Mouse (Mus musculus) megakaryocyte progenitor cell, adult 5-6 weeks (primary cell): ENCODE measurements around the gene Cachd1. TPM values are rescaled to one million over a fixed set of nuclear protein-coding genes. Genes with fewer than 3 reads are reported as not detected.
A peak's percentile ranks its signal among the peaks of the same experiment; 100 is the strongest.

Experiments
- ATAC-seq: replicated peaks from 2 replicates; pipeline ENCODE4 v1.8.0; 2016; ENCODE audit warnings: mild to moderate bottlenecking, moderate TSS enrichment, inconsistent platforms; ENCODE audit not compliant: poor library complexity
- total RNA-seq, 2 experiments: library from RNA; stranded (forward) in 1 of 2; stranded (reverse) in 1 of 2; fragments of 157-497, 149-512 nt in 1 of 2; fragments of 200-1000 nt in 1 of 2; gene quantifications; 2 replicates each; pipeline versions ENCODE4 v1.2.3 to v1.2.4; 2015 to 2017

Cachd1 gene
- total RNA-seq (2015) (1.1 and 4.2 TPM in 2 replicates), total RNA-seq (2017) (0.08 and 6.4 TPM in 2 replicates)

DNA sequence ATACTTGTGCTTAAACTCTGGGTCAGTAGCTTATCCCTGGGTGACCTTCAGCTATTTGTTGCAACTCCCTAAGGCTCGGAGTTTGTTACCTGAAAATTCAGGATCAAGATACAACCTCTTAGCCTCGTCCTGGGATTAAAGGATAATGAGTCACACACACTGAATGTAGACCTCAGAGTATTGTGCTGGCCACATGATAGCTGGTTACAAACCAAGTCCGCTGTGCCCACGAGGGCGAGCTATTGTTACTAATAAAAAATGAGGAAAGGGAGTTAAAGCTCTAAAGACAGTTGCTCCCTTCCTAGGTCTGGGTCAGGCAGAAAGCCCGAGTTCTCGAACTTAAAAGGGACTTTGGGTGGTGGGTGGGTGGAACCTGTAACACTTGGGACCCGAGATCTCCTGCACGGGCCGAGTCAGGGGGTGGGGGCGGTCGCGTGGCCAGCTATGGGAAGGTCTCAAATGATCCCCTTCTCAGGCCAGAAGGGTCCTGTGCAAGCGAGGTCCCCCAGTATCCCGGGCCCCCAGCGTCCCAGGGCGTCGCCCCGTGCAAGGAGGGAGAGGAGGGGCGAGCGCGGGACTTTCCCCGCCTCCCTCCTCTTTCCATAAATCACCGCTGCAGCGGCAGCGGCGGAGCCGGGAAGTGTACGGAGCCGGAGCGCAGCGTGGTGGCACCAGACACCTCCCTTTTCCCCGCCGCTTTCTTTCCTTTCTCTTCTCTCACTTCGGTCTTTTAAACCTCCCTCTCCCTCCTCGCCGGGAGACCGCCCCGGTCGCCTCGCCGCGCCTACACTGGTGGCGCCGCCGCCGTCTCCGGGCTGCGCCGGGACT, at the start of gene Cachd1:
Cachd1 (plus strand) TSS at position 633 of the 828 bp plus-strand sequence.
- peak; percentile 34; the same call in 1 of the 2 replicates for ATAC-seq

DNA sequence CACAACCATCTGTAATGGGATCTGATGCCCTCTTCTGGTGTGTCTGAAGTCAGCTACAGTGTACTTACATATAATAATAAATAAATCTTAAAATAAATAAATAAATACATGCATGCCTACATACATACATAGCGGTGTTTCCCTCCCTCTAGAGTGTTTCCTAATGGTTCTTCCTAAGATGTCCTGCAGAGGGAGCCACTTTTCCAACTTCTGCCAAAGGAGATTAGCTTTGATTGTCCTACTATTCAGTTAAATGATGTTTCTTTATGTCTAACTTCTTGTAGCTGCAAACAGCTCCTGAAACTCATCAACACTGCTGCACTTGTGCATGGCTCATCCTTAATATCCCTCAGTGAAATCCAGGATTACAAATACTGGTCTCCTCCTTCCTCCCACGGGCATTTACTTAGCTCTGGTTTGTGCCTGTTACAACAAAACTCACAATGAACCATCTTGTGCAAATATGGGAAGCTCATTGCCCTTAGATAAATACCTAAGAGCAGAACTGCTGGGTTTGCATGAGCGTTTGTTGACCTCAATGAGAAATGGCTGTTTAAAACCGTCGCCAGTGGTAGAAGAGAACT, 47.5 kb upstream of the Cachd1 start:
- peak; percentile 65; the same call in 1 of the 2 replicates for ATAC-seq

- no peak for ATAC-seq
Measured at GRCm38 (mm10) chr4:100735098-100735935, 41.2 kb upstream of the Cachd1 start.

DNA sequence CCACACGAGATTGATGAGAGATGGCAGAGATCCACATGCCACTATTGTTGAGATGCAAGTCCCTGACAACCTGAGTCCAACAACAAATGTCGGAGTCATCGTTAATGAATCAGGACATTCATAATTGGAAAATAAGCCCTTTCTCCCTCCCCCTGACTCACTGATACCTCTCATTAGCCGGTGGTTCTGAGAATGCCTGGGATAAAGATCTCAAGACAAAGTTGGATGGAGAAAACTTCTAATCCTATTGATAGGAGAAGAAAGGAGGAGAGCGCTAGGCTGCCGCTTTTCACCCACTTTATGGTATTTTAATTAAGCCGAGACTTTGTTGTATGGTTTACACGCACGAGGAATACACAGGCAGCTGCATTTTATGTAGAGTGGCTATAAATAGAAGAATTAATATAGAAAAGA, 40.5 kb upstream of the Cachd1 start:
- no peak for ATAC-seq

- ATAC-seq: peak; percentile 83
Measured at GRCm38 (mm10) chr4:100743615-100744014, 32.9 kb upstream of the Cachd1 start.

DNA sequence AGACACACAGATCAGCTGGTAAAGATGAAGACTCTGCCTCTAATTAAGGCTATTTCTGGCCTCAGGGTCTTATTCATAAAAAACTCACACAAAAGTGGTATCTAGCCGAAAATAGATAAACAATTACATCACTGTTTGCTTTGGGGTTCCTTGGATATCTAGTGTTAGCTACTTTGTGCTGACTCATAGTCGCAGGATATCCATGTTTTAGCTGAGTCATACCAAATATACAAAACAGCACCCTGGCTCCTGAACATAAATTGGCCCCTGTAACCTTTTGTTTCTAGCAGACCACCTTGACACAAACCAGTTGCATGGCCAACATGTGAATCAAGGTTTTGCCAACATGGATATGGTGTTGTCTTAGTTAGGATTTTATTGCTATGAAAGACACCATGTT, 24.2 kb upstream of the Cachd1 start:
- no peak for ATAC-seq

DNA sequence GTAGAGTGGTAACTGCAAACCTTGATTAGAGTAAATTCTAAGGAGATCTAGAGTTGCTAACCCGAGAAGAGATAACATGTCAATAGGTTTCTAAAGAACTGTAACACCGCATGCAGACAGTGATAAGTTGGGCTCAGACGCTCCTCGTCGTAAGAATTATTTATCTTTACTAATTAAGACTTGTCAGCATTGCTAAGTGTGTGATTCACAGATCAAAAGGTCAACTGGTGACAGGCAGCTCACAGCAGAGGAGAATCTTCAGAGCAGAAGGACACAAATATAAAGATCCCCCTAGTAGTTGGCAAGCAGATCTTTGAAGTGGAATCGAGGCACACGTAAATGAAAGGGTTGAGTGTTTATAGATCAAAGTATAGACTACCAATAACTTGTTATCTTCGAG, 20.8 kb upstream of the Cachd1 start:
- ATAC-seq: no peak

DNA sequence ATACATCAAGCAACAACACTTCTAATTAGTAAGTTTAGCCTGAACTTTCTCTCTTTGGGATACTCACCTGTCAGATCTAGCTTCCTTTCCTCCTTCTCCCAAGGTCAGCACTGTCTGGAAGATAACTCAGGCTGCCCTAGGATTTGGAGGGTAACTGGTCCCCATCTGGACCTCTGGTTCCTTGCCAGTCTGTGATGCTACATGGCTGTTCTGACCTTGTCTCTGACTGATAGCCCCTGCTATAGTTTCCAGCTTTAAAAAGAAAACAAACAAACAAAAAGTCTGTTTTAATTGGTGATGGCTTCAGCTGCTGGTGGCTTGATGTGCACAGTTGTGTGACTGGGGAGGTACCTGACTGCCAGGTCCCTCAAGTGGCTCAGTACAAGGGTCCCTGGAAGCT, 20.0 kb upstream of the Cachd1 start:
- ATAC-seq: no peak

DNA sequence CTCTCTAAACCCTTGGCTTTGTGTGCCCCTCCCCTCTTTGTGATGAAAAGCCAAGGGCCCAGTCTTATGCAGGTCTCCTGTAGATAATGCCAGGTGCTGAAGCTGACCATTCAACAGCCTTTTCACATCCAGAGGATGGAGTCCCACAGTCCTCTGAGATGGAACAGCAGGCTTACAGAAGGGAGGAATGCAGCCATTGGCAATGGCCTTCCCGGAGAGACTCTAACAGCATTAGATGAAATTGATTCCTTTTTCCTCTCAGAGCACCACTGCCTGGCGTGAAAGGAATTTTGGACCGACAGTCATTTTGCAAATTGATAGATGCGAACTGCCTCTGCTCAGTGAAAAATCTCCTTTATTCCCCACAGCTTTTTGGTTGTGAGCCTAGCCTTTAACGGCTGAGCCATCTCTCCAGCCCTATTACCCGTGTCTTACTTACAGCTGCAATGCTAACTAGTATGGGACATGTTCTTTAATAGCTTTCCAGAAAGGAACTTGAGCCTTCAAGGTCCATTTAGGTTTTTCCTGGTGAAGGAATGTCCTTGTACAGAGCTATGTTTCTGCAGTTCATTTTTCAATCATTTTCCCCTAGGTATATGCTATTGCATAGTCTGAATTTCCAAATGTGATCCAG, 18.1 kb upstream of the Cachd1 start:
- no peak for ATAC-seq

DNA sequence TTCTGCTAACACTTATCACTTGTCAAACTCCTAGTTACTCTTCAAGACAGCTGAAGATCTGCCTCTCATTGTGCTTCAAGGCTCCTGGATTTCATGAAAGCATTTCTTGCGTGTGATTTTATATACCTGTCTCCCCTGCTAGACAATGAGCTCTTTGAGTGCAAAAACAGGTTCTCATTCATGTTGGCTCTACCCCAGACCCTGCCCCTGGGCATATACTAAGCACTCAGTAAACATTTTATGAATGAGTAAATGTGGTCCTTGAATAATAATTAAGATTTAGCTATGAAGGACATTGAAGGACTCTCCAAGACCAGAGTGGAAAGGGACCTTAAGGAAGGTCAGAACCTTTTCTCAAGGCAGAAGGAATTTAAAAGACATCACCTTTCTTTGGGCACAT, 16.9 kb upstream of the Cachd1 start:
- no peak for ATAC-seq

- ATAC-seq: no peak
Measured at GRCm38 (mm10) chr4:100760416-100760815, 16.1 kb upstream of the Cachd1 start.

GRCm38 (mm10) chr4:100768606-100769005, 7.9 kb upstream of the Cachd1 start:
- ATAC-seq: no peak

DNA sequence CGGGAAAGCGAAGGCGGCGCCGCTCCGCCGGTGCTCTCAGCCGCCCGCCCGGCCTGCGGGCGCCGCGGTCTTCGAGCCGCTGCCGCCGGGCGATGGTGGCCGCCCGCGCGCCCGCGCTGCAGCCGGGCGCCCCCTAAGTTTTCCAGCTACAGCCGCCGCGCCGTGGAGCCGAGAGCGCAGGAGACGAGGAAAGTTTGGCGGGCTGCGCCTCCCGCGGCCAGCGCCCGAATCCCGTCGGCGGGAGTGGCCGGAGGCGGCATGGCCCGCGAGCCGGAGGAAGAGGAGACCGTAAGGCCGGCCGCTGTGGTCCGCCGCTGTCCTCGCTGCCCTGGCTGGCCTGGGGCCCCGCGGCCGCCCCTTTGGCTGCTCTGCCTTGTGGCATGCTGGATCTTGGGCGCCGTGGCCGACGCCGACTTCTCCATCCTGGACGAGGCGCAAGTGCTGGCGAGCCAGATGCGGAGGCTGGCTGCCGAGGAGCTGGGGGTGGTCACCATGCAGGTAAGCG, 448 bp downstream of the Cachd1 start:
- ATAC-seq: no peak

GRCm38 (mm10) chr4:100777376-100778041, 1.0 kb downstream of the Cachd1 start:
- ATAC-seq: 0 out of 2 replicates have a peak, but pooled peaks have one; percentile 11

- ATAC-seq: no peak
Measured at GRCm38 (mm10) chr4:100778082-100778481, 1.6 kb downstream of the Cachd1 start.

- no peak for ATAC-seq
Measured at GRCm38 (mm10) chr4:100779023-100779422, 2.5 kb downstream of the Cachd1 start.

DNA sequence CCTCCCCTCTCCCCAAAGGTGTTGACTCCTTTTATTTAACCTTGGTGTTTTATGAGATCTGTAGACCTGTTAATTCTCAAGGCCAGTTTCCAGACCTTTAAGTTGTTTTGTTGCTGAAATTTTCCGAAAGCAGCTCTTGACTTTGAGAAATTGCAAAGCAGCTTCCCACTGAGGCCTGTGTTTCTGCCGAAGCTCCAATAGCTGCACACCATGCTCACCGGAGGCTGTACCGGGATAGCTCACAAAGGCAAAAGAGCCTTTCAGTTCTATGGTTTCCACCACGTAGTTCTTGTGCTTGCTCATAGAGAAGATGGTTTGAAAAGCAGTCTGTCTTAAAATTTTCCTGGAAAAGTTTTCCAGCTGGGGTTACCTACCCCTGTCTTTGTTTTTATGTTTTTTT, 3.2 kb downstream of the Cachd1 start:
- ATAC-seq: no peak

- ATAC-seq: no peak
Measured at GRCm38 (mm10) chr4:100780911-100781310, 4.4 kb downstream of the Cachd1 start.

DNA sequence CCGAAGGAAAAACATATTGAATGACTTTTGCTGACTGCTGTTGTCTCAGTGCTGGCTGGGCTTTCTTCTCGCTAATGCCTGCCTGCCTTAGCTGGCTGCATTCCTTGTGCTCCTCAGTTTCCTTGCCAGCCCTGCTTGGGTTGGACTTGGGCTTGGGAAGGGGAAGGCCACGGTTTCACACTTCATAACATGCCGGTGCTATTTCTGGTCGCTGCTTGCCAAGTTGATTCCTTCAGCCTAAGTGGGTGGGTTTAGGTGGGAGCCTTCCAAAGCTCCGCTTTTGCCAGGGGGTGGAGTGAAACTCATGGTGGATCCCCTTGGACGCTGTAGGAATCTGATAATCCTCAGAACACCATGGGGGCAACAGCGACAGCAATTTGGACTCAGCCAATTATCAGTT, 5.9 kb downstream of the Cachd1 start:
- ATAC-seq: no peak

DNA sequence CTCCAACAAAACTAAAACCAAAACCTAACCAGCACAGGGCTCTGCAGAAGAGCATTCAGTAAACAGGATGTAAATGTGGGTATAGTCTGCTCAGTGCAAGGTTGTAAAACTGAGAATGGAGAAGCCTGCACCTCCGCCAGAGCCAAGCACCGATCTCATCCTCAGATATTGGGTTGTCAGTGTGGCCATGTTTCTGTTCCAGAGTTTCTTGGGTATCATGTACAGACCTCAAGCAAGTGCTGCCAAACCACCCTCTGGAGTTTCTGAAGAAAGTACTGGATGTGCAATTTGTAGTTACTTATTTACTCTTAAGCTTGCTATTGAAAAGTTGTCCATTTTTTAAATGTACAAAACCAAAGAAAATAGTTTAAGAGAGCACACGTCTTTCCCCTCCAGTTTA, 6.4 kb downstream of the Cachd1 start:
- ATAC-seq: no peak
